In the genomic region with DNA sequence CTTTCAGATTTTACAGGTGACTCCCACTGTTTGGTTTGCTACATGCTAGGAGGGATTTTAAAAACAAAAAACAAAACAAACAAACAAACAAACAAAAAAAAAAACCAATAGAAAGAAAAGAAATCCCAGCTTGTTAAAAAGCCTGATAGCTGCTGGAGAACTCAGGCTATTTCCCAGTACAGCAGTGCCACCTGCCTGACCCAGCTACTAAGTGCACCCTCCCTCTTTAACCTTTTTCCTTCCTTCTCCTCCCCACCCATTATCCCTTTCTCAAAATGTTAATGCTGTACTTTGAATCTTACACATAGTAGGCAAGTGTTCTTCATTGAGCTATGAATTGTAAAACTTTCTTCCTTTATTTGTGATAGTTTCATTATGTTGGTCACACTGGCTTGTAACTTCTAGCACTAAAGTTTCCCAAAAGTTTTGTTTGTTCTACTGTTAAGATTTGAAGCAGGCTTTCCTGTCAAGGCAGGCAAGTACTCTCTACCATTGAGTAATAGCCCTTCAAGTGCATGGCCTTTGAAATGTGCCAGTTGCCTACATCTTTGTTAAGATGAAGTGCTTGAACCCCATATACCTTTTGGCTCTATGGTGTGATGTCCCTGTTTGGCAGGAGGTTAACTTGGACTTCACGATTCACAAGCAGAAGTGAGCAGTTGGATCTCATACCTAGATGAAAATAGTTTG, we compare ENCODE assay signal across 11 mouse cellular contexts. TPM values are rescaled to one million over a fixed set of nuclear protein-coding genes. Genes with fewer than 3 reads are reported as not detected.
DNase-seq lines count a peak whose midpoint lies in the region; ATAC-seq and TF ChIP-seq lines count a peak whose summit lies in the region.
"Had no signal": no experiment of that assay in that cellular context is flagged by ENCODE, and none has a peak within 500 bp of the region (broad histone marks: within the 10 kb centered on the region; RNA-seq: fewer than 3 reads in every experiment).

No protein-coding gene starts in this region.

- H3K9me3 ChIP-seq in forebrain, embryonic 13.5 days (replicated peaks) = no peaks in the 10 kb centered on the region
- H3K9me3 ChIP-seq: neural tube, embryonic 13.5 days had no signal

- no peak overlapping the region for H3K9ac ChIP-seq in forebrain, embryonic 13.5 days
- H3K9ac ChIP-seq: neural tube, embryonic 13.5 days had no signal

- H3K4me2 ChIP-seq in forebrain, embryonic 13.5 days = no peak overlapping the region
- H3K4me2 ChIP-seq: neural tube, embryonic 13.5 days had no signal

- 0 out of 2 replicates have a peak, but pooled peaks cover 4% of the 10 kb centered on the region for H3K4me1 ChIP-seq in forebrain, embryonic 13.5 days

- no peaks in the 10 kb centered on the region for H3K27me3 ChIP-seq in forebrain, embryonic 13.5 days
- H3K27me3 ChIP-seq: neural tube, embryonic 13.5 days had no signal

- DNase-seq in cerebellum, adult 9-10 months = peak; percentile 48
- no peak for DNase-seq in cerebellum, adult 8-10 months
- no peak for DNase-seq in left cerebral cortex, adult 2 months (ENCODE audit: extremely low spot score in 1 of 2, low spot score in 2 of 2)
- DNase-seq in left cerebral cortex, postnatal 36 days (ENCODE audit: low spot score in 2 of 2) = no peak
- DNase-seq in ZHBTc4 (ENCODE audit: low read depth, low spot score) = peak; percentile 50
- peak; percentile 57 for DNase-seq in lung, postnatal 25 days (ENCODE audit: low spot score)
- DNase-seq in right cerebral cortex, postnatal 25 days = no peak
- DNase-seq: thymus, postnatal 25 days had no signal

- H3K27ac ChIP-seq in left cerebral cortex, adult 2 months = no peak overlapping the region
- H3K27ac ChIP-seq in forebrain, embryonic 13.5 days = no peak overlapping the region
- H3K27ac ChIP-seq: neural tube, embryonic 13.5 days had no signal

- no peaks in the 10 kb centered on the region for H3K36me3 ChIP-seq in forebrain, embryonic 13.5 days (ENCODE audit: poor library complexity, severe bottlenecking)
- H3K36me3 ChIP-seq: neural tube, embryonic 13.5 days had no signal

- peak; percentile 53 for TF ChIP-seq CTCF in left cerebral cortex, adult 2 months (IDR thresholded peaks at IDR 0.05)

- intact Hi-C loops in left cerebral cortex, adult 2 months (cut with DNase I) = no loop called here
- intact Hi-C loops in left cerebral cortex, postnatal 36 days (cut with DNase I) = no loop called here

- no peak overlapping the region for H3K4me3 ChIP-seq in left cerebral cortex, adult 2 months
- no peak overlapping the region for H3K4me3 ChIP-seq in forebrain, embryonic 13.5 days
- H3K4me3 ChIP-seq: neural tube, embryonic 13.5 days had no signal

- WGBS in forebrain, embryonic 13.5 days = 87% methylated on average over 1 of the region's 1 CpGs

- no peak for ATAC-seq in forebrain, embryonic 13.5 days
- ATAC-seq: hindbrain, embryonic 16.5 days had no signal

RNA-seq across cellular contexts. Expression of a gene that starts 6.0 kb away (rescaled TPM):
- total RNA-seq in left cerebral cortex, adult 2 months (2021) = 10 to 100 TPM; 49.5 to 54.4 TPM
- total RNA-seq in left cerebral cortex, postnatal 36 days (2021) = 10 to 100 TPM; 49.0 to 49.6 TPM
- polyA plus RNA-seq in forebrain, embryonic 13.5 days (2015; fragmentation: Nextera tagmentation; extraction: Ambion mirVana) = 6.6 and 8.7 TPM in 2 replicates

Comparison
In these comparisons a context has a peak if more than half of its experiments do, and no peak if none do; other contexts are left out.
1. DNase-seq: peak in cerebellum, adult 9-10 months (single experiment), ZHBTc4 (single experiment) and lung, postnatal 25 days (single experiment); none in cerebellum, adult 8-10 months (single experiment), left cerebral cortex, adult 2 months (0 of 2), left cerebral cortex, postnatal 36 days (0 of 2) and right cerebral cortex, postnatal 25 days (single experiment).